Mouse (Mus musculus) retina, embryonic 14.5 days (tissue): Measurements from ENCODE around the gene Sox12.
"Not testable (repeated sequence)": the region's sequence is repeated elsewhere in the genome, so short reads cannot be mapped to it uniquely, and the experiment has no call there.

Experiments used
- DNase-seq: peaks from one replicate; pipeline ENCODE4 v3.0.0-alpha.2; 2015; ENCODE audit warnings: low spot score

The Sox12 gene

DNA sequence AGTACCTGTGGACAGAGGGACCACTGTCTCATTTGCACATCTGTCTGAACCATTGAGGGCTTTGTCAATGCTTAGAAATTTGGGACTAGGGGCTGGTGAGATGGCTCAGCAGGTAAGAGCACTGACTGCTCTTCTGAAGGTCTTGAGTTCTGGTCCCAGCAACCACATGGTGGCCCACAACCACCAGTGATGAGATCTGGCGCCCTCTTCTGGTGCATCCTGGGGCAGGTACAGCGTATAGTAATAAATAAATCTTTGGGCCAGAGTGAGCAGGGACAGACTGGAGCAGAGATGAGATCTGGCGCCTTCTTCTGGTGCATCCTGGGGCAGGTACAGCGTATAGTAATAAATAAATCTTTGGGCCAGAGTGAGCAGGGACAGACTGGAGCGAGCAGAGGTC, 38.9 kb downstream of the Sox12 start:
- DNase-seq: not testable (repeated sequence)

DNA sequence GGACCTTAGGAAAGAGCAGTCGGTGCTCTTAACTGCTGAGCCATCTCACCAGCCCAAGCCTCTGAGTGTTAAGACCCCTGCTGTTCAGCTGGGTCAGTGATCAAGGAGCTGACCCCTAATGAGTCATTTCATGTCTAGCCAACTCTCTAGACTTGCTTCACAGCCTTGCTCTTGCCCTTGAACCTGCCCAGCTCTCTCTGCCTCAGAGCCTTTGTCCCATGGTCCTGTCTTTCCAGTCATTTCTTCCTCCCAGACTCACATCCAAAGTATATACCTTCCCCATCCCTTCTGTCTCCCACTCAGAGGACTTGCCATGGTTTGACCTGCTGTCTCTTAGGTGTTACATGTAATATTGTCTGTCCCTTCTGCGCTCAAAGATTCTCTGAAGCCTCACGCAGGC, 40.6 kb downstream of the Sox12 start:
- no peak for DNase-seq

DNA sequence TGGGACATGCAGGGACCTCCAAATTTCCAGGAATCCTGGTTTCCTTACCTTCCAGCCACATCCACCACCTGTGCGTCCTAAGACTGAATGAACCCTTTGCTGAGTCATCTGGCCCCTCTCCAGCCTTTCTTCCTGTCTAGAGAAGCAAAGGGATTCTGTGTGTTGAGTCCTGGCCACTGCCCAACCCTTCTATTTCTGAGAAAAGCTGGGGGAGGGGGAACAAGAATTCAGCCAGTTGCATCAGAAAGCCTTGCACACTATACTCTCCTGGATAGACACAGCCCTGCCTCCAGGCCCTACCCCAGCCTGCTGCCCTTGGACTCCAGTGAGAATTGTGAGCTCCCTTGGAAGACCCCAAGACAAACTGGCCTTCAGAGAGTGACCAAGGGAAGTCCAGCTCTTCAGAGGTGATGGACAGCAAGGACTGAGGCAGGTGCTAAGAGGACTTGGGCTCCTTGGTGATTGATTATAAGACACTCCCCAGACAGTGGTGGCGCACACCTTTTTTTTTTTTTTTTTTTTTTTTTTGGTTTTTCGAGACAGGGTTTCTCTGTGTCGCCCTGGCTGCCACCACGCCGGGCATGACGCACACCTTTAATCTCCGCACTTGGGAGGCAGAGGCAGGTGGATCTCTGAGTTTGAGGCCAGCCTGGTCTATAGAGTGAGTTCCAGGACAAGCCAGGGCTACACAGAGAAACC, 47.9 kb downstream of the Sox12 start:
- DNase-seq: no peak

- DNase-seq: no peak
Measured at GRCm38 (mm10) chr2:152349205-152349604, 48.7 kb downstream of the Sox12 start.

GRCm38 (mm10) chr2:152347722-152348121, 50.1 kb downstream of the Sox12 start:
- DNase-seq: no peak

DNA sequence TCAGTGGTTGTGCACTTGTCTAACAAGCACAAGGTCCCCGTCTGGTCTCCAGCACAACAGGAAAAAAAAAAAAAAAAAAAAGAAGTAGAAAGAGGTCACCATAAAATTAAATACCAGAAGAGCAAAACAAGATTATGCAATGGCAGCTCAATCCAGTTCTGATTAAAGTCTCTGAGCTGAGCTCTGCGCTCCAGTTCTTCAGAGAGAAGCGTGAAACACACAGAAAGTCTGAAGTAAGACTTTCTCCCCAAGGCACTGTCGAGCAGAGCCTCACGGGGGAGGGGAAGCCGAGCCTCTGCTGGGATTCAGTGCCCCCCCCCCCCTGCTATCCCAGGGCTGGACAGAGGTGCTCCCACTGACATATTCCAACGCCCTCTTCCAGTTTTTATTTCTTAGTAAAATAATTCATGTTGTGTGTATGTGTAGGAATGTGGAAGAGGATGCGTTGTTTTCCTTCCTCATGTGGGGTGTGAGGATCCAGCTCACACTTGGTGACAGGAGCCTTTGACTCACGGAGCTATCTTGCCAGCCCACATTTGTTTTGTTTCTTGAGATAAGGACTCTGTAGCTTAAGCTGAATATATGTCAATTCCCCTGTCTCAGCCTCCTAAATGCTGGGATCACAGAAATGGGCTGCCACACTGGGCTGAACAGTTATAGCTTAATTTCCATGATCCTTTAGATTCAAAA, 50.9 kb downstream of the Sox12 start:
- no peak for DNase-seq

- no peak for DNase-seq
Measured at GRCm38 (mm10) chr2:152345393-152345792, 52.5 kb downstream of the Sox12 start.

GRCm38 (mm10) chr2:152344909-152345308, 53.0 kb downstream of the Sox12 start:
- no peak for DNase-seq

DNA sequence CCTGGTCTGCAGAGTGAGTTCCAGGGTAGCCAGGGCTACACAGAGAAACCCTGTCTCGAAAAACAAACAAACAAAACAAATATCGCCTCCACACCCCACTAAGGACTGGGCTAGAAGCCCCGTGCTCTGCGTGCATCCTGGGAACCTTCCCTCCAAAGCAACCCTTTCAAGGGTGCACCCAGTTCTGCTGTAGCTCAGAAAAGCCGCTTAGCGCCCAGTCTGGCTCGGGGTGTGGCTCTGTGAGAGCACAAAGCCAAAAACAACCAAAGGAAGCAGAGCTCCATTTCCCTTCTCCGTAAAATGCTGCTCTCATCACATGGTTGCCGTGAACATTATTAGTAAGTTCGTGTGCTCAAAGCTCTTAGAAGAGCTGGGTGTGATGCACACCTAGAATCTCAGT, 53.5 kb downstream of the Sox12 start:
- peak; percentile 16 for DNase-seq
